Mouse (Mus musculus) embryonic facial prominence, embryonic 14.5 days (tissue): ENCODE measurements around the gene Cdh12. TPM values are rescaled to one million over a fixed set of nuclear protein-coding genes. Genes with fewer than 3 reads are reported as not detected.
"Not testable (repeated sequence)": the region's sequence is repeated elsewhere in the genome, so short reads cannot be mapped to it uniquely, and the experiment has no call there.

ENCODE experiments used
- ATAC-seq: fragments of 200-750 bp; cut with Nextera tagmentation; 2 replicates; pipeline ENCODE4 v1.8.0; 2017; ENCODE audit warnings: low read depth, moderate number of reproducible peaks, moderate TSS enrichment
- DNase-seq: peaks from one replicate; pipeline ENCODE4 v3.0.0-alpha.2; 2015; ENCODE audit warnings: low spot score
- H3K27ac ChIP-seq: fragments of 300-500 bp; sonication (generic); replicated peaks from 2 replicates; pipeline ENCODE4 v1.5.1; 2014; ENCODE audit warnings: low read depth, mild to moderate bottlenecking, low read length, moderate library complexity
- H3K27me3 ChIP-seq: fragments of 300-500 bp; sonication (generic); replicated peaks from 2 replicates; pipeline ENCODE4 v1.6.1; 2014; ENCODE audit warnings: low read length; ENCODE audit not compliant: control insufficient read depth, insufficient read depth
- H3K36me3 ChIP-seq: fragments of 300-500 bp; sonication (generic); 2 replicates; pipeline ENCODE4 v1.6.1; 2014; ENCODE audit warnings: low read length, mixed read lengths; ENCODE audit not compliant: control insufficient read depth, insufficient read depth
- H3K4me1 ChIP-seq: fragments of 300-500 bp; sonication (generic); 2 replicates; pipeline ENCODE4 v1.6.1; 2014; ENCODE audit warnings: antibody characterized with exemption, low read length; ENCODE audit not compliant: control insufficient read depth, insufficient read depth
- H3K4me2 ChIP-seq: fragments of 300-500 bp; sonication (generic); 2 replicates; pipeline ENCODE4 v1.6.1; 2014; ENCODE audit warnings: low read depth, mild to moderate bottlenecking, low read length, moderate library complexity, mixed read lengths
- H3K4me3 ChIP-seq: fragments of 300-500 bp; sonication (generic); 2 replicates; pipeline ENCODE4 v1.5.1; 2014; ENCODE audit warnings: low read depth, mild to moderate bottlenecking, low read length
- H3K9ac ChIP-seq: fragments of 300-500 bp; sonication (generic); 2 replicates; pipeline ENCODE4 v1.6.1; 2014; ENCODE audit warnings: low read depth, mild to moderate bottlenecking, low read length, moderate library complexity, mixed read lengths
- H3K9me3 ChIP-seq: fragments of 300-500 bp; sonication (generic); 2 replicates; pipeline ENCODE4 v1.6.1; 2016; ENCODE audit warnings: low read length; ENCODE audit not compliant: control insufficient read depth
- WGBS: fragments of 180-500 bp; shearing (Covaris S2); extraction: QIAGEN DNeasy Blood & Tissue Kit; methylation state at CpG from one replicate; pipeline ENCODE4 v1.1.7; 2014; 5-methylcytosine and 5-hydroxymethylcytosine counted together
- polyA plus RNA-seq: library from polyadenylated mRNA; unstranded; fragments of >200 nt; fragmentation: Nextera tagmentation; extraction: Ambion mirVana; gene quantifications from 2 replicates; pipeline ENCODE4 v1.2.1, GENCODE M21; 2014

Cdh12 gene
- polyA plus RNA-seq, 1 experiment from 2014 or later = 1.1 TPM

DNA sequence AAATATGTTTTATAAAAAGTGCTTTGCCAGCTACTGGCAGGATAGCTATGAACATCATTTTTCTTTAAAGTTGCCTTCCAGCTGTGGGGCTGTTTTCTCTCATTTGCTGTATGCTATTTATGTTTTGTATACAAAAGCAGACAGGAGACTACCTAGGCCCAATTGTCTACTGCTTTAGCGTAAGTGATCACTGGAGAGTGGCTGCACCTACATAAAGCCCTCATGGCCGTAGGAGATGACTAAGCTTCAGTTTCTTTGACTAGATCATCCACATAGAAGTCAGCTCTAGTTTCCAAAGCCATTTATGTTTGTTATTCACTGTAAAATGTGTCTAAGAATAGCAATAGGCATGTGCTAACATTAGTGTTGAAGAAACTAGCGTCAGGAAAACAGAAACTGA is 926.8 kb downstream of the Cdh12 start:
- DNase-seq (no peak), ATAC-seq (no peak)
- WGBS = 75% methylated on average over 3 of the region's 3 CpGs
- Histone ChIP-seq H3K9me3 (no peaks in the 10 kb centered on the region), H3K36me3 (no peaks in the 10 kb centered on the region), H3K4me1 (no peaks in the 10 kb centered on the region), H3K27me3 (no peaks in the 10 kb centered on the region), H3K27ac (no peak overlapping the region), H3K9ac (no peak overlapping the region), H3K4me3 (no peak overlapping the region), H3K4me2 (no peak overlapping the region)

GRCm38 (mm10) chr15:21391442-21391841 is 942.4 kb downstream of the Cdh12 start:
- H3K4me2 ChIP-seq, H3K27ac ChIP-seq, H3K9me3 ChIP-seq, DNase-seq, ATAC-seq, H3K27me3 ChIP-seq, H3K4me3 ChIP-seq, H3K36me3 ChIP-seq, H3K9ac ChIP-seq, H3K4me1 ChIP-seq: not testable (repeated sequence)
- 87% methylated on average over 14 of the region's 14 CpGs for WGBS

DNA sequence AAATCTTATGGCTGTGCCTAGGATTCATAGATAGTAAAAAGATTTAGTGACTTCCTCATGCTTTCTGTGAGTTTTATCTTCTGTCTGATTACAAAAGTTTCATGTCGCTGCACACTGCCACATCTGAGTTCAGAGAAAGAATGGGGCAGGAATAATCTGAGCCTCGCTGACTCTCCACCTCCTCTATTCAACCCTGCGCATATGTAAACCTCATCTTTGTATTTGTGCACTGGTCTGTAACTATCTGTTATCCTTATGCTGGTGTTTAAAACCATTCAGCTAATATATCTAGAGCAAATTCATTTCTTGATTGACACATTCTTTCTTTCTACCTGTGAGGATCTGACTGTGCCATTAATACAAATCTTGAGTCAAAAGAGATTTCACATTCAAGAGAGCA is 944.0 kb downstream of the Cdh12 start:
- DNase-seq = no peak
- H3K27ac ChIP-seq = no peak overlapping the region
- H3K9me3 ChIP-seq = no peaks in the 10 kb centered on the region
- 77% methylated on average over 3 of the region's 3 CpGs for WGBS
- H3K4me2 ChIP-seq = no peak overlapping the region
- no peak overlapping the region for H3K9ac ChIP-seq
- no peaks in the 10 kb centered on the region for H3K4me1 ChIP-seq
- H3K36me3 ChIP-seq = no peaks in the 10 kb centered on the region
- H3K4me3 ChIP-seq = no peak overlapping the region
- peak; percentile 74; the same call in 1 of the 2 replicates for ATAC-seq
- no peaks in the 10 kb centered on the region for H3K27me3 ChIP-seq

DNA sequence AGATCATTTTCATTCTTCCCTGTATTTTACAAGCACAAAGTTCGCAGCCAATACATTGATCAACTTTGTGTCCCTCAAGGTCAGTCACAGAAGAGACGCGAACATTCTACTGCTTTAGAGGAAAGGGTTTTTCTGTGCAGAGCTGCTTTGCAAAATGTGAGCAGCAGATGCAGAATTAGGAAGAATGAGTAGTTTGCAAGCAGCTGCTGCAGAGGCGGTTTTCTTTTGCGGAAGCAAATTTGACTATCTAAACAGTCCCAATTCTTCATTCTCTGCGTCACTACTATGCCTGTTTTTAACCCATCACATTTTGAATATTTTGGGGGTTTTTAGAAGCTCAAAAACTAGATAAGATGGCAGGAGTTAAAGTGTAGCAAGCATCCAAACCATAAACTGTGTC is 956.1 kb downstream of the Cdh12 start:
- no peak overlapping the region for H3K4me3 ChIP-seq
- H3K4me2 ChIP-seq = no peak overlapping the region
- H3K36me3 ChIP-seq = no peaks in the 10 kb centered on the region
- DNase-seq (no peak), ATAC-seq (no peak)
- H3K9me3 ChIP-seq = no peaks in the 10 kb centered on the region
- H3K4me1 ChIP-seq = no peaks in the 10 kb centered on the region
- H3K27ac ChIP-seq = no peak overlapping the region
- no peak overlapping the region for H3K9ac ChIP-seq
- 71% methylated on average over 6 of the region's 6 CpGs for WGBS
- no peaks in the 10 kb centered on the region for H3K27me3 ChIP-seq

GRCm38 (mm10) chr15:21407324-21408044 is 958.4 kb downstream of the Cdh12 start:
- Histone ChIP-seq H3K9ac (no peak overlapping the region), H3K4me3 (no peak overlapping the region), H3K27ac (no peak overlapping the region), H3K27me3 (no peaks in the 10 kb centered on the region), H3K4me1 (no peaks in the 10 kb centered on the region), H3K36me3 (no peaks in the 10 kb centered on the region), H3K4me2 (no peak overlapping the region), H3K9me3 (no peaks in the 10 kb centered on the region)
- WGBS = 65% methylated on average over 2 of the region's 2 CpGs
- ATAC-seq = 0 out of 2 replicates have a peak, but pooled peaks have one; percentile 70
- peak; percentile 68 for DNase-seq

DNA sequence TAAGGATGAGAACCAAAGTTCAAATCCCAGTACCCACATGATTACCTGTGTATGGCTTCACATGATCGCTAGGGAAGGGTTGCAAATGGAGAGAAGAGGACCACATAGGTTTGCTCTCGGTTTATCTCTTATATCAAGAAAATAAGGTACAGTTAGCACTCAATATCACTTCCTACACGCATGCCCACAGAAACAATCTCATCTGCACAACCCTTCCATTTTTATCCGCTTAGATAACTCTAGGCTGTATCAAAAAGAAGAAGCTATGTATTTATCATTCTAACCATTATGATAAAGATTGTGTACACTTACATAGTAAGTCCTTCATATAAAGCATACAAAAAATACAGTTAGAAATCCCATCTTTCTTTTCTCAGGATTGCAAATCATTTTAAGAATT is 988.3 kb downstream of the Cdh12 start:
- H3K9me3 ChIP-seq = no peaks in the 10 kb centered on the region
- H3K4me3 ChIP-seq = no peak overlapping the region
- H3K36me3 ChIP-seq = no peaks in the 10 kb centered on the region
- no peak for DNase-seq
- H3K27me3 ChIP-seq = no peaks in the 10 kb centered on the region
- no peaks in the 10 kb centered on the region for H3K4me1 ChIP-seq
- H3K27ac ChIP-seq = no peak overlapping the region
- H3K4me2 ChIP-seq = no peak overlapping the region
- no peak overlapping the region for H3K9ac ChIP-seq
- 92% methylated on average over 4 of the region's 4 CpGs for WGBS
- no peak for ATAC-seq

DNA sequence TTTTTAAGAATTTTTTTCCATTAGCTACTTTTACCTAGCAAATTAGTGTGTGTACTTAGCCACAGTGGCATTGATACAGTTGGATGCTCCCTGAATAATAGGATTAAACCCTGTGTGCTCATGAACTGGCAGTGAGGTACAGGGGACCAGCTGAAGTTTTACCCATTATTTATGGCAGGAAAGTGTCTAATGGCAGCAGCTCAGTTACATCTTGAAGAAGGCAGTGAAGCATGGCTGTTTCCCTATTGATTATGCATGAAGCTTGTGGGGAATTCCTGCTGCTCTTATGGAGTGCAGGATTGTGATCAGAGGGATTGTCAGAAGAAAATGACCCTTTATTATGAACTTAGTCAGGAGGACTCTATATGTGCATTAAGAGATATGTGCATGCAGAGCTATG is 988.9 kb downstream of the Cdh12 start:
- Histone ChIP-seq H3K4me2 (no peak overlapping the region), H3K9ac (no peak overlapping the region), H3K36me3 (no peaks in the 10 kb centered on the region), H3K27ac (no peak overlapping the region), H3K4me3 (no peak overlapping the region), H3K9me3 (no peaks in the 10 kb centered on the region), H3K27me3 (no peaks in the 10 kb centered on the region), H3K4me1 (no peaks in the 10 kb centered on the region)
- ATAC-seq (no peak), DNase-seq (no peak)

- 79% methylated on average over 2 of the region's 2 CpGs for WGBS
- Histone ChIP-seq H3K4me3 (no peak overlapping the region), H3K27me3 (no peaks in the 10 kb centered on the region), H3K36me3 (no peaks in the 10 kb centered on the region), H3K4me2 (no peak overlapping the region), H3K9ac (no peak overlapping the region), H3K9me3 (no peaks in the 10 kb centered on the region), H3K27ac (no peak overlapping the region), H3K4me1 (no peaks in the 10 kb centered on the region)
- ATAC-seq (no peak), DNase-seq (no peak)
Observed at GRCm38 (mm10) chr15:21458098-21458497, 1009.0 kb downstream of the Cdh12 start.

DNA sequence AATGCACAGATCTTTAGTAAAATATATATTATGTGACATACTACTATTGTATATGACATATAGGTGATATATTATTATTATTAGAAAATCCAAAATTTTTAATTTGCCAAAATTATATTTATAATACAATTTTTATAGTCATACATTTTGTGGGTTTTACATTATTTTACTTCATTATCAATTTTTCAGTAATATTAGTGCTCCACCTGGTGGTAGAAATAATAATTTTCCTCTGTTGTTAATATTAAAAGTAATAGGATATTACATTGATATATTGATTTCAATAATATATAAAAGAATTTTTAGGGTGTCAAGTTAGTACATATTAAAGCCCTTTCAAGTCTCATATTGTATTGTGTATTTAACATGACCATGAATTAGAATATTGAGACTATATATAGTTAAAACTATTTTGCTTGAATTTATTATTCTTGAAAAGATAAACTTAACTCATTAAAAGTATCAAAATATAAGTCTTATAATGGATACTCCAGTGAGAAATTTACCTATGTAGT is 1070.3 kb downstream of the Cdh12 start:
- H3K4me2 ChIP-seq = no peak overlapping the region
- H3K4me3 ChIP-seq = no peak overlapping the region
- no peaks in the 10 kb centered on the region for H3K36me3 ChIP-seq
- no peaks in the 10 kb centered on the region for H3K27me3 ChIP-seq
- DNase-seq = peak; percentile 4
- no peak overlapping the region for H3K9ac ChIP-seq
- H3K4me1 ChIP-seq = no peaks in the 10 kb centered on the region
- H3K9me3 ChIP-seq = no peaks in the 10 kb centered on the region
- no peak for ATAC-seq
- no peak overlapping the region for H3K27ac ChIP-seq
